Mouse (Mus musculus) liver, adult 2 months (tissue): ENCODE measurements at regions not wholly inside any gene's neighbourhood (a gene's known extent, or its start where the extent isn't known, plus 50 kb on each side); places are given as distances from the start of the nearest gene placed in this dataset.

Experiments
- DNase-seq: peaks from one replicate; pipeline ENCODE4 v3.0.0-alpha.2; 2011; ENCODE audit warnings: low read depth, low spot score; ENCODE audit errors: extremely low read depth
- H3K27ac ChIP-seq: fragments of 200-500 bp; replicated peaks from 2 replicates; pipeline ENCODE4 v1.5.1; 2012; ENCODE audit warnings: low read depth, mild to moderate bottlenecking, control low read depth, inconsistent platforms, low read length; ENCODE audit not compliant: insufficient read depth
- H3K27me3 ChIP-seq: fragments of 200-500 bp; 2 replicates; pipeline ENCODE4 v1.6.1; 2012; ENCODE audit warnings: mild to moderate bottlenecking, moderate library complexity, low read length, inconsistent platforms; ENCODE audit not compliant: control insufficient read depth, insufficient read depth
- H3K36me3 ChIP-seq: fragments of 200-500 bp; 2 replicates; pipeline ENCODE4 v1.6.1; 2012; ENCODE audit warnings: low read length, inconsistent platforms; ENCODE audit not compliant: control insufficient read depth, insufficient read depth
- H3K4me1 ChIP-seq: fragments of 200-500 bp; 2 replicates; pipeline ENCODE4 v1.6.1; 2011; ENCODE audit warnings: low read length; ENCODE audit not compliant: control insufficient read depth, insufficient read depth
- H3K4me3 ChIP-seq: fragments of 200-500 bp; 2 replicates; pipeline ENCODE4 v1.5.1; 2011; ENCODE audit warnings: low read depth, mild to moderate bottlenecking, control low read depth, low read length, moderate library complexity; ENCODE audit not compliant: insufficient read depth
- H3K79me2 ChIP-seq: fragments of 200-500 bp; 2 replicates; pipeline ENCODE4 v1.6.1; 2012; ENCODE audit warnings: inconsistent platforms, mild to moderate bottlenecking, low read length, moderate library complexity; ENCODE audit not compliant: control insufficient read depth, insufficient read depth
- H3K9ac ChIP-seq: fragments of 200-500 bp; 2 replicates; pipeline ENCODE4 v1.6.1; 2012; ENCODE audit warnings: low read depth, mild to moderate bottlenecking, control low read depth, inconsistent platforms, low read length
- CTCF ChIP-seq: fragments of 200-500 bp; IDR thresholded peaks from 2 replicates; pipeline ENCODE4 v1.5.1; 2011; ENCODE audit warnings: low read depth, low read length, control low read depth
- POLR2A ChIP-seq: fragments of 200-500 bp; IDR thresholded peaks from 2 replicates; pipeline ENCODE4 v1.6.1; 2011; ENCODE audit warnings: low read length, control low read depth; ENCODE audit not compliant: insufficient read depth; ENCODE audit errors: extremely low read depth
- WGBS: fragments of 180-500 bp; shearing (Covaris S2); methylation state at CpG from one replicate; pipeline ENCODE4 v1.1.7; 2018; 5-methylcytosine and 5-hydroxymethylcytosine counted together

GRCm38 (mm10) chr9:61511436-61511835 lies 139.3 kb downstream of the Tle3 start:
- no peak overlapping the region for H3K4me3 ChIP-seq
- H3K9ac ChIP-seq, result no peak overlapping the region
- H3K79me2 ChIP-seq, result no peaks in the 10 kb centered on the region
- no peak overlapping the region for H3K27ac ChIP-seq
- no peak for DNase-seq
- TF ChIP-seq POLR2A, result no peak
- no peak for TF ChIP-seq CTCF
- H3K4me1 ChIP-seq, result no peaks in the 10 kb centered on the region
- H3K27me3 ChIP-seq, result peaks cover 3% of the 10 kb centered on the region; the same call in 1 of the 2 replicates
- no peaks in the 10 kb centered on the region for H3K36me3 ChIP-seq

GRCm38 (mm10) chr9:61510217-61510893 lies 138.2 kb downstream of the Tle3 start:
- no peaks in the 10 kb centered on the region for H3K79me2 ChIP-seq
- H3K4me1 ChIP-seq, result no peaks in the 10 kb centered on the region
- DNase-seq, result no peak
- H3K27me3 ChIP-seq, result peaks cover 3% of the 10 kb centered on the region; the same call in 1 of the 2 replicates
- WGBS, result 50% methylated on average over 14 of the region's 14 CpGs
- no peak overlapping the region for H3K9ac ChIP-seq
- no peak overlapping the region for H3K27ac ChIP-seq
- no peak overlapping the region for H3K4me3 ChIP-seq
- no peak for TF ChIP-seq POLR2A
- TF ChIP-seq CTCF, result no peak
- H3K36me3 ChIP-seq, result no peaks in the 10 kb centered on the region

- DNase-seq, result no peak
- H3K36me3 ChIP-seq, result no peaks in the 10 kb centered on the region
- peaks cover 3% of the 10 kb centered on the region; the same call in 1 of the 2 replicates for H3K27me3 ChIP-seq
- 28% methylated on average over 26 of the region's 26 CpGs for WGBS
- H3K27ac ChIP-seq, result no peak overlapping the region
- TF ChIP-seq POLR2A (no peak), CTCF (no peak)
- no peaks in the 10 kb centered on the region for H3K4me1 ChIP-seq
- H3K9ac ChIP-seq, result no peak overlapping the region
- H3K4me3 ChIP-seq, result no peak overlapping the region
- no peaks in the 10 kb centered on the region for H3K79me2 ChIP-seq
Observed at GRCm38 (mm10) chr9:61509591-61510191, 137.5 kb downstream of the Tle3 start.

DNA sequence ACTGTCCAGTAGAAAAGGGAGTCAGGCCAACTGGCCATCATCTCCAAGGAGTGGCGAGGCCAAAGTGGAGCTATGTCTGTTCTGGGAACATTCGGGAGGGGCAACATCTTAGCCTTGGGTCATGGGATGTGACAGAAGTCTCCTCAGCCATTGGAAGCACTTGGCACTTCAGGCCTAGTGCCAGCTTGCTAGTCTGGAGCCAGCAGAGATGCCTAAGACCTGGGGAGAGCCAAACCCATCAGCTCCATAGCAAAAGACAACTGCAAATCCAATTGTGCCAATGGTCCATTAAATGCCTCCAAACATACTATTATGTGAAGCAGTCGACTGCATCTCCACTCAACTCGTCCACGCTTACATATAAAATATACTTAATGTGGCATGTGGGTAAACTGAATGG lies 136.9 kb downstream of the Tle3 start:
- Histone ChIP-seq H3K27me3 (peaks cover 3% of the 10 kb centered on the region; the same call in 1 of the 2 replicates), H3K4me1 (no peaks in the 10 kb centered on the region), H3K9ac (no peak overlapping the region), H3K36me3 (no peaks in the 10 kb centered on the region), H3K79me2 (no peaks in the 10 kb centered on the region), H3K4me3 (no peak overlapping the region), H3K27ac (no peak overlapping the region)
- no peak for DNase-seq
- WGBS, result 83% methylated on average over 5 of the region's 5 CpGs
- no peak for TF ChIP-seq POLR2A
- no peak for TF ChIP-seq CTCF

GRCm38 (mm10) chr9:61500851-61501250 lies 128.7 kb downstream of the Tle3 start:
- Histone ChIP-seq H3K4me3 (no peak overlapping the region), H3K27ac (no peak overlapping the region), H3K36me3 (no peaks in the 10 kb centered on the region), H3K4me1 (no peaks in the 10 kb centered on the region), H3K79me2 (no peaks in the 10 kb centered on the region), H3K9ac (no peak overlapping the region), H3K27me3 (no peaks in the 10 kb centered on the region; the same call in 1 of the 2 replicates)
- WGBS, result 88% methylated on average over 9 of the region's 9 CpGs
- DNase-seq, result no peak
- TF ChIP-seq POLR2A, result no peak
- TF ChIP-seq CTCF, result no peak

DNA sequence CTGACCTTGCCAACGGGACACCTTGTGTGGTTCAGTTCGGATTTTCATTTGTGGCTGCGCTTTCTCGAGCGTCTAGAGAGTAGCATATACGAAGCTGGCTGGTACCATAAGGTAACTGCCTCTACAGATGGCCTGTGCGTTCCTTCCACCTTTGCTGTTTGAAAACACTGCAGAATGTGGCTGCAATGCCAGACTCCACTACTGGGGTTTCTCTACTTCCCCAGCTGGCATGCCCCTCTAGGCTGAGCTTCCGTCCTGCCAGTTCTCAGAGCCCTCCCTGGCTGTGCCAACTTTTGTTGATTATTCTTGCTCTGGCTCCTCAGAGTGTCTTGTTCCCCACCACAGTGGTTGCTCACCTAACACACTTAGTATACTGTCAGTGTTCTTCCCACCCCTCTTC lies 120.7 kb downstream of the Tle3 start:
- Histone ChIP-seq H3K27me3 (peaks cover 7% of the 10 kb centered on the region; the same call in 1 of the 2 replicates), H3K79me2 (no peaks in the 10 kb centered on the region), H3K36me3 (no peaks in the 10 kb centered on the region), H3K4me3 (no peak overlapping the region), H3K27ac (no peak overlapping the region), H3K4me1 (no peaks in the 10 kb centered on the region), H3K9ac (no peak overlapping the region)
- WGBS, result 76% methylated on average over 8 of the region's 8 CpGs
- DNase-seq, result no peak
- TF ChIP-seq CTCF (no peak), POLR2A (no peak)
